Mouse (Mus musculus): Measurements from ENCODE around the gene Nrcam.
A peak's percentile ranks its signal among the peaks of the same experiment; 100 is the strongest.
"Not testable (repeated sequence)": the region's sequence is repeated elsewhere in the genome, so short reads cannot be mapped to it uniquely, and the experiment has no call there.

Nrcam gene

GRCm38 (mm10) chr12:44328381-44329315 is at the start of gene Nrcam:
TSS of gene Nrcam (plus strand) at chr12:44328885.
- DNase-seq, result peak; percentile 81 to 87

DNA sequence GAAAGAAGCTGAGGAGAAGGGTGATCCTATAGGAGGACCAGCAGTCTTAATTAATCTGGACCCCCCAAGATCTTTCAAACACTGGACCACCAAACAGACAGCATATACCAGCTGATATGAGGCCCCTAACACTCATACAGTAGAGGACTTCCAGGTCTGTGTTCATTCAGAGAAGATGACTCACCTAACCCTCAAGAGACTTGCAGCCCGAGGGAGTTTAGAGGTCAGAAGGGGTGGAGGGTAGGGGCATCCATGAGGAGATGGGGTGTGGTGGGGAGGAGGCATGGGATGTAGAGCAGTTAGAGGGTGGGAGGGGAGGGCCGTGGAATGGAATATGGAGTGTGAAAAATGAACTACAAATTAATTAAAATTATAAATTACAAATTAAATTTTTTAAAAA is 48.5 kb upstream of the Nrcam start:
- not testable (repeated sequence) for DNase-seq

GRCm38 (mm10) chr12:44281534-44281933 is 47.2 kb upstream of the Nrcam start:
- DNase-seq, result no peak

DNA sequence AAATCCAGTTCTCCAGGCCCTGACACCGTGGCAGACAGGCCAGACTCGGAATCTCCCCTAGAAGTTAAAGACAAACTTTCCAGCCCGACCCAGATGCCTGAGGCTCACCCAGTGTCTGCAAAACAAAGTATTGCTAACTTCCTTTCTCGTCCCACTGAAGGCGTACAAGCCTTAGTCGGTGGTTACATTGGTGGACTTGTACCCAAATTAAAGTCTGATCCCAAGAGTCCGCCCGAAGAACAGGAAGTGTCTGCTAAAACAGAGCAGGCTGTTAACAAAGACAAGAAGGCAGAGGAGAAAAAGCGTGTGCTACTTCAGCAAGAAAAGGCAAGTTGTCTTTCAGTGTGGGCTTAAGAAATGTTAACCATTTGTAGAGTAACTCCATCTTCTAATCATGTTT is 45.3 kb upstream of the Nrcam start:
- DNase-seq, result no peak

DNA sequence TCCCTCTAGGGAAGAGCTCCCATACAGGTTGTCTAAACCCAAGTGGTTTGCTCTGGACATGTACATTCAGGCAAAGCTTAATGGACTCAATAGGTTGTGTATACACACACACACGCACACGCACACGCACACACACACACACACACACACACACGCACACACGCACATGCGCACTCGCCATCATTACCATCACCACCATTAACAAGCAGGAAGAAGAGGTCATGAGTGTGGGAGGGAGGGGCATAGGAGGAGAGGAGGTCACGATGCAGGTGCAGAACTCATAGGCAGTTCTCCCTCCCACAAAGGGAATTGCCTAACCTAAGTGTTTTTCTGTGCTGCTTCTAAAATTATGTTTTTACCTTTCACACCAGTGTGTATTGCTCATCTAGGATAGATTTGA is 41.7 kb upstream of the Nrcam start:
- no peak for DNase-seq

GRCm38 (mm10) chr12:44292281-44292680 is 36.4 kb upstream of the Nrcam start:
- peak; percentile 85 to 89 for DNase-seq

GRCm38 (mm10) chr12:44300793-44301192 is 27.9 kb upstream of the Nrcam start:
- no peak for DNase-seq

- no peak for DNase-seq
Observed at GRCm38 (mm10) chr12:44304012-44304411, 24.7 kb upstream of the Nrcam start.

DNA sequence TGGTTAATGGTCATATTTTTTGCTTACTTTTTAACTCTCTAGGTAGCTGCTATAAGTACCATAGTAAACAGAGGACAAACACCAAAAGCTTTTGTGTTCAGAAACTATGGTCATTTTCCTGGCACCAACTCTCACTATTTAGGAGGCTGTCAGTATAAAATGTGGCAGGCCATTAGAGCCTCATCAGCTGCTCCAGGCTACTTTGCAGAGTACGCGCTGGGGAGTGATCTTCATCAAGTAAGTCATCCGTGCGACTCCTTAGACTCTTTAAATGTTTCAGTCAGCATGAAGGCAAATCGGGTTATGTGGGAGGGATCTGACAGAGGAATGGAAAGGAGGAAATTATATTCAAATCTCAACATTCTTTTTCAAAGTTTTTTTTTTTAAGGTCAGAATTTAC is 23.8 kb upstream of the Nrcam start:
- no peak for DNase-seq

DNA sequence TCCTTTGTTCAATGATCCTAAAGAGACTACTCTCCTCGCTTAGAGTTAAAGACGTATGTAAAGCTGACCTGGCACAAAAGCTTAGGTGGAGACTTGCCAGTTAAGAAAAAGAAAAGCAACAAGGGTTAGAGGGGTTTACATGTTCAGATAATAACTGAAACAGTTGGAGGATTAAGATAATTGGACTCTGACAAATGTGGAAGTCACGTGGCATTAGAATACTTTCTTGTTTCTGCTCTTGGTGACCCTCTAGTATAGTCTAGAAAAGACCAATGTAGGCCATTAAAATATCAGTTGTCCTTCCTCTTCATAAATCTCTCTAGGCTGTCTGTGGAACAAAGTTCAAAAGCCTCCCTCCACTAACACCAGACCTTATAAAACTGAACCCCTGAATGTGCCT is 20.5 kb upstream of the Nrcam start:
- DNase-seq, result no peak

DNA sequence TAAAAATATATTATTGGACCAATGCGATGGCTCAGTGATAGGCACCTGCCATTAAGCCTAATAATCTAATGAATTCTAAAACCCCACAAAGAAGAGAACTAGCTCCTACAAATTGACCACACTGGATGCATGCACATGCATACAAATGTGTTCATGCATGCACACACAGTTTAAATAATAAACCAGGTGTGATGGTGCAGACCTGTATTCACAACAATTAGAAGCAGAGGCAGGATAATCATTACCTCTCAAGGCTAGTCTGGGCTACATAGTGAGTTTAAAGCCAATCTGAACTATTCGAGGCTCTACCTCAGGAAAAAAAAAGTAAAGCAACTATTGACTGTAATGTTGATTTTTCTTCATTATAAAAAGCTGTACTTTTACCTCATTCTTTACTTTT is 13.5 kb upstream of the Nrcam start:
- no peak for DNase-seq

DNA sequence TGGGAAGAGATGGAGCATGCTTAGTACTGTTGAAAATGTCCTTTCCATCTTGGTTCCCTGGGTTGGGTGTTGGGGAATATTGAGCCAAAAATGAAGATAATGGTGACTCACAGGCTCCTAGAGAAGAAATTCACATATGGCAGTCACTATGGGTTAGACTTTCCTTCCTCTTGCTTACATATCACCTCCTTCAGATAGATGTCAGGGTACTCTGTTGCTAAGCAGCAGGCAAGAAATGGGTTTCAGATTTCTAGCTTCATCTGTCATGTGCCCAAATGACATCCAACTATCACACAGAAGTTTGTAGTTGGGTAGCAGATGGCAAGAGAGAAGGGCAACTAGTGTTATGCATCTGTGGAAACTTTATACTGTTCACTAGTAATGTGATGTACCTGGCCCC is 3.6 kb upstream of the Nrcam start:
- DNase-seq, result no peak

DNA sequence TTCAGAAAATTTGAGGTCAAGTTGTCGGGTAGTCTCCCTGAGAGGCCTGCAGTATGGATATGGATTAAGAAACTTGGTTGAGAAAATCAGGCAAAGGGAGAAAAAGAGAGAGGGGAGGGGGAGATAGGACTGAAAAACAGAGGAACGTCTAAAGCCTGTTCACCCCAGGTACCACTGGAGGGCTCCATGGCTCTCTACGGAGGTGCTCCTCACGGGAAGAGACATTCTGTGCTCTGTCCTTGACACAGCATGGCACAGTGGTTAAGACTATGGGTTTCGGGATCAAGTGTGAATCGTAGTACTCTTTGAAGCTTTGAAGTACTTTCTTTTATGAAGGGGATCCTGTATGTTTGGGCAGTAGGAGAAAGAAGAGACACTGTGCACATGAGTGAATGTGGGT is 1.2 kb upstream of the Nrcam start:
- peak; percentile 63 to 66 for DNase-seq

DNA sequence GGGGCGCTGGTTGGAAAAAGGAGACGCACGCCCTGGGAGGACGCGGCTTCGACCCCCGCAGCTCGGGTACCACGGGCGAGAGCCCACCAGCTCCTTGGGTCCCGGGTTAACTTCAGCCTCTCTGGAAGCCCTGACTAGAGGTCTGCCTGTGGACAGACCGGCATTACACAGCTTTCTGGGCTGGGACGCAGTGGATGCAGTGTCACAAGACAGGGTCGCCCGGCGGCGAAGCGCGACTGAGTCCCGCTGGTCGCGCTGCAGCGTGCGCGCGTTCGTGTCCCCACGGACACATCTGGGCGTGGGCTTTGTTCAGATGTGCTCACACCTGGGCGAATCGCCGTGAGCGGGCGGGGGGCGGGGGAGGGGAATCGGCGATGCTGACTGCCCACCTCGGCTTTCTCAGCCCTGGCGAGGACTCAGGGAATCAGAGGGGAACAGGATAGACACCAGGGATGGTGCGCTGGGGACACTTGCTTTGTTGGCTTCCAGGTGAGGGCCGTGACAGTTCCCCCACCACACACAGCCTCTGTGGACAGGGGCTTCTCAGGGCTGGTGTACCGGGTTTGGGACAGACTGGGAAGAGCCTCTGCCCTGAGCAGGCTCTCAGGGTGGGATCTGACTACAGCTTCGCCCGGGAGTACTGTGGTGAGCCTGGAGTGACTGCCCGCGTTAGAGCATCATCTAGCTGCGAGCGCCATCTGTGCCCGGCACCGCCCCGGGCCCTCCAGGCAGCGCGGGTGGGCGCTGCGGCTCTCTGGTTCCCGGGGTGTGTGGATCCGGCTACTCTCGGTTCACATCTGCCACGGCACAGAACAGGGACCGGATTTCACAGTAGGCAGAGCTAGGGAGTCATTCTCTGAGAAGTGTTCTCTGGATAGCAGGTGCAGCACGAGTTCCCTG is 881 bp downstream of the Nrcam start:
- peak; percentile 48 to 67 for DNase-seq

DNA sequence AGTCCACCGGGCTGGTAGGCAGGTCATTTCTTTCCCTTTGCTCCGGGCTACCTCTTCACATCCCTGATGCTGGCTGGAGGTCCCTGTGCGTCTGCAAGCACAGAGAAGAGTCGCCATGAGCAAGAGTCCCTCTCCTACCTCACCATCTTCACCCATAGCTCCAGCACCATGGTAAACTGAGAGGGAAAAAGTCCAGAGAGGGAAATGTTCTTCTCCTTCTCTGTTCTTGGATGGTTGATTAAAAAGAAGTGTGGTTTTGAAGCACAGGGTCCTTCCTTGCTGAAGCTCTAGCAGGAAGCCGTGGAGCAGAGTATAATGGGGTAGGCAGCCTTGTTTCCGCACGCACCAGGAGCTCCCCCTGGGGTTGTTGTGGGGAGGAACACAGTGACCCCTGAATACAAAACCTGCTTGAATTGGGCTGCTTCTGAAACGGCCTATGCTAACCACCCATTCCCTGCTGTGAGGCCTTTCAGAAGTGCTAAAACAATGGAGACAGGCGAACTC is 1.6 kb downstream of the Nrcam start:
- DNase-seq, result peak; percentile 16 to 39

- no peak for DNase-seq
Observed at GRCm38 (mm10) chr12:44337136-44337640, 8.5 kb downstream of the Nrcam start.

GRCm38 (mm10) chr12:44338195-44338622 is 9.5 kb downstream of the Nrcam start:
- no peak for DNase-seq

DNA sequence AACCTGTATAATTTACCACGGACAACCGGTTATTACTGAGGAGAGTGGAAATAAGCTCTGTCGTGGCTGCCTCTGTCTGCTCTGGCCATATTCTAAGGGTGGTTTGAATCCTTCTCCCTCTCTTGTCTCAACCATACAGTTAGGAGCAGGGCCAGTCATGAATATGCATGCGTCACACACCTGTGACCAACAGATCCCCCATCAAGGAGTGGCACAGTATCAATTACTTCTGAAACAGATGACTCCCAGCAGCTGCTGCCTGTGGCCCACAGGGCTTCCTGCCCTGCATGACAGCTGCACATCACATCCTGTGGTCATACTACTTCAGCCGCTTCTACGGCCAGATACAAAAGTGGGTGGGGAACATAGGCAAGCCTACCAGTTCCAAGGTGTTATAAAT is 15.4 kb downstream of the Nrcam start:
- DNase-seq, result no peak

GRCm38 (mm10) chr12:44345251-44345650 is 16.6 kb downstream of the Nrcam start:
- DNase-seq, result no peak

- no peak for DNase-seq
Observed at GRCm38 (mm10) chr12:44346143-44346542, 17.5 kb downstream of the Nrcam start.

- DNase-seq, result no peak
Observed at GRCm38 (mm10) chr12:44355116-44355515, 26.4 kb downstream of the Nrcam start.

DNA sequence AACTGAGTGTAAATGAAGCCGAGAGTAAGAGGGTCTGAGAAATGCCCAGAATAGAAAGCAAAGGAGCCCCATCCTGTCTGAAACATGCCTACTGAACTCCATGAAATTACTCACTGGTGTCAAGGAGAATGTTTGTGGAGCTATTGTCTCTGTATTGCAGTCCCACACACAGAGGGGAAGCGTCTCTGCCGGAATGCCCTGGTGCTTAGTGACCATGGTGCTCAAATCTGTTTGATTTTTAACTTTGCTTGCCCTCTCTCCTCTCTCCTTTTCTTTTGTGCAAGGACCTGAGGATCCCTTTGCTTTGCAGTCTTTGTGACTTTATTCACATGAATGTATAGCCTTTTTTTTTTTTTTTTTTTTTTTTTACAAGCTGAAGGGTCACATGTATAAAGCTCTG is 28.8 kb downstream of the Nrcam start:
- DNase-seq, result no peak

DNA sequence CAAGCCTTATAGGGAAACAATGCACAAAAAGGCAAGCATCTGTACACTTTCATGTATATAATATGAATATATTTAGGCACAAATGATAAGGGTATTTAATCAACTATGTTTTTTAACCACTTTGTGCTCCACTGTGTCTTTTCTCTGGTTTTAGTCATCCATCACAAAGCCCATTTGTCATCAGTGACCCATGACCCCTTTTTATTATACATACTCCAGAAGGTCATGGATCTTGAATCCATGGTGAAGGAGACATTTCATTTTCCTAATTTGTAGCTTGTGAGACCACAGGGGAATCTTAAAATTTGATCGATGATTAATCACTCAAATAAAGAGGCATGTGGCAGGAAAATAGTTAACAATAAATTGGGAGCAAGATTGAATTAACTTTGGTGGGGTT is 29.2 kb downstream of the Nrcam start:
- DNase-seq, result no peak
